Mouse (Mus musculus) embryo, embryonic 11.5 days (tissue): ENCODE results near the gene Sap30l.
"Not testable (repeated sequence)": the region's sequence is repeated elsewhere in the genome, so short reads cannot be mapped to it uniquely, and the experiment has no call there.

ENCODE experiments used
- DNase-seq: peaks from one replicate; pipeline ENCODE4 v3.0.0-alpha.2; 2012; ENCODE audit warnings: low read depth, low spot score

Sap30l gene

GRCm38 (mm10) chr11:57800266-57800951 lies 1.0 kb upstream of the Sap30l start:
- DNase-seq: no peak

- DNase-seq: no peak
These were observed 501 bp downstream of the Sap30l start for GRCm38 (mm10) chr11:57801766-57802510.

GRCm38 (mm10) chr11:57802511-57802870 lies 1.1 kb downstream of the Sap30l start:
- no peak for DNase-seq

GRCm38 (mm10) chr11:57805047-57805446 lies 3.6 kb downstream of the Sap30l start:
- DNase-seq: no peak

- DNase-seq: no peak
These were observed 7.7 kb downstream of the Sap30l start for GRCm38 (mm10) chr11:57809017-57809731.

DNA sequence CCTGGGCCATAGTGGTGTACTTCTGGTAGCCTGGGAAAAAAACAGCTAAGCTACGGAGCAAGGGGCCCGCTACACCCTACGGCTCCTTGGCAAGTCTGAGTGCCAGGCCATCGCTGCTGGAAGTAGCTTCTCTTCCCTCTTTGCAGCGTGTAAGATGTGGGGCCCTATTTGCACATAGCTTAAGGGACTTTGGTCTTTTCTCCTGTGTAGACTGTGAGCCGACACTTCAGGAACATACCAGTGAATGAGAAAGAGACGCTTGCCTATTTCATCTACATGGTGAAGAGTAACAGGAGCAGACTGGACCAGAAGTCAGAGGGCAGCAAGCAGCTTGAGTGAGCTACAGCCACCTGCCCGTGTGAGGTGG lies 8.3 kb downstream of the Sap30l start:
- no peak for DNase-seq

GRCm38 (mm10) chr11:57811006-57811405 lies 9.6 kb downstream of the Sap30l start:
- DNase-seq: no peak

DNA sequence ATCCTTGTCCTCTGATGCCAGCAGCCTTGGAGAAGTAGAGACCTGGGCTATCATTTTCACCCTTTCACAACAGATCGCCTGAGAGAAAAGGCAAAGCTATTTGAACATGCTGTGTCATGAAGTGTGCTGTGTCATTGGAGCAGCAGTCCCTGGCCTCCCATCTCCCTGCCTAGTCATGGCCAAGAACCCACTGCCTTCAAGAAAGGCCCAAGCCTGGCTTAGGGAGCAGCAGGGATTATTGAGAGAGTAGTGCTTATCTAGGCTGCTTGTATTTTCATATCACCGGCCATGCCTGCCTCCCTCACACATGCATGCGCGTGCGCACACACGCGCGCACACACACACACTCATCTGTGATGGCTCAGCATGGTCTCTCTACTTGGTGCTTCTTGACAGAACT lies 10.8 kb downstream of the Sap30l start:
- no peak for DNase-seq

DNA sequence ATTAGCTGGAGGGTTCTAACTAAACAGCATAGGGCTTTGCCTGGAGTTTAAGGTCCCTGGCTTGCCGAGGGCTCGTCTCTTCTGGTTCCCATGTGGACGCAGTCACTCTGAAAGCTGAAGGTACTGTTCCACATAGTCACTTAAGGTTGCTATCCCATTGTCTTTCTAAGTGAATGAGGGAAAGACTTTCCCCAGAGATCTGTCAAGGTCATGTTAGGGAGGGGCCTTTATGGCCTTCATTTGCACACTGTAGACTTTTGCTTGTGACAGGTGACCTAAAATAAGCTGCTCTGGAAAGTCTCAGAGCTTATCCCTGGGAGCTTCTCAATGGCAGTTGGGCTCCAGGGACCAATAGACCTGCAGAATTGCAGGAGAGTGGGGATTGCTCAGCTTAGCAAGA lies 12.2 kb downstream of the Sap30l start:
- no peak for DNase-seq

DNA sequence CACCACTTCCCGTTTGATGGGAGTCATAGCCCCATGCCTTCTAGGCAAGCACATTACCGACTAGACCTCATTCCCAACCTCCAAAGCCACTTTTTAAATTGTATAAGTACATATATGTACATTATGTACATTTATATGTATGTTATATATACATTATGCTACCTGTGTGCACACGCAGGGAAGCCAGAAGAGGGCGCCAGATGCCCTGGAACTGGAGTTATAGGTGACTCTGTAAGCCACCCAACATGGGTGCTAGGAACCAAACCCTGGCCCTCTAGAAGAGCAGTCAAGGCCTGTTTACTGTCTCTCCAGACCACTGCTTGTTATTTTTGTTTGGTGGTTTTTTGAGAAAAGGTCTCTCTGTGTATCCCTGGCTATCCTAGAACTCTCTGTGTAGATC lies 16.8 kb downstream of the Sap30l start:
- DNase-seq: no peak

- no peak for DNase-seq
These were observed 18.7 kb downstream of the Sap30l start for GRCm38 (mm10) chr11:57819999-57820581.

DNA sequence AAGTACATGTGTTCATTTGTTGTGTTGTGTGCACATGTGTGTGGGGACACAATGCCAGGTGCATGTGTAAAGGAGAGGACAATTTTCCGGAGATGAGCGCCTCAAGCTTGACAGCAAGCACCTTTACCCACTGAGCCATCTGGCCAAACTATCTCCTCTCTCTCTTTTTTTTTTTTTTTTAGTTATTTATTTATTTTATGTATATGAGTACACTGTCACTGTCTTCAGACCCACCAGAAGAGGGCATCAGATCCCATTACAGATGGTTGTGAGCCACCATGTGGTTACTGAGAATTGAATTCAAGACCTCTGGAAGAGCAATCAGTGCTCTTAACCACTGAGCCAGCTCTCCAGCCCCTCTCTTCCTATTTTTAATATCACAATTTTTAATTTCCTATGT lies 21.7 kb downstream of the Sap30l start:
- DNase-seq: not testable (repeated sequence)

DNA sequence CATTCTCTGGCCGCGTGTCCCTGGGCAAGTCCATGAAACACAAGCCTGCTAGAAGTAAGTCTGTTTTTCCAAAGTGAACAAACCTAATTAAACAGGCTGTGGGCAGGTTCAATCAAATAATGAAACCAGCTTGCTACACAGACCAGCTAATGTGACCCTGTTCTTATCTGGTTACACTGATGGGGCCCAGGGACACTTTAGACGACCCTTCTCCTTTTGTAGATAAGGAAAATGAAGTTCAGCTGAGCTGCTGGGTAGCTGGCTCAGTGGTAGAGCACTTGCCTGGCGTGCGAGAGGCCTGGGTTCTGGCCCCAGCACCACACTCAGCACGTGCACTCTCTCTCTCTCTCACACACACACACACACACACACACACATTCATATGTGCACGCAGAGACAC lies 22.3 kb downstream of the Sap30l start:
- DNase-seq: no peak

DNA sequence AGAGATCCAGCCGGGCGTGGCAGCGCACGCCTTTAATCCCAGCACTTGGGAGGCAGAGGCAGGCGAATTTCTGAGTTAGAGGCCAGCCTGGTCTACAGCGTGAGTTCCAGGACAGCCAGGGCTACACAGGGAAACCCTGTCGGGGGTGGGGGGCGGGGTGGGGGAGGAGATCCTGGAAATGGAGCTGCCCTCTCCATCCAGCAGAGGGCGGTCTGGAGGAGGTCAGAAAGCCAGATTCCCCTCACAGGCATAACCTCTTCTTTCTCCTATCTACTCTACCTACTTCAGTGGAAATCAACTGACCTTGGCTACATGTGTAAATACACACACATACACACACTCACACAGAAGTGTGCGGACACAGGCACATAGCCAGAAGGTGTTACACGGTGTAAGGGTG lies 23.8 kb downstream of the Sap30l start:
- not testable (repeated sequence) for DNase-seq

DNA sequence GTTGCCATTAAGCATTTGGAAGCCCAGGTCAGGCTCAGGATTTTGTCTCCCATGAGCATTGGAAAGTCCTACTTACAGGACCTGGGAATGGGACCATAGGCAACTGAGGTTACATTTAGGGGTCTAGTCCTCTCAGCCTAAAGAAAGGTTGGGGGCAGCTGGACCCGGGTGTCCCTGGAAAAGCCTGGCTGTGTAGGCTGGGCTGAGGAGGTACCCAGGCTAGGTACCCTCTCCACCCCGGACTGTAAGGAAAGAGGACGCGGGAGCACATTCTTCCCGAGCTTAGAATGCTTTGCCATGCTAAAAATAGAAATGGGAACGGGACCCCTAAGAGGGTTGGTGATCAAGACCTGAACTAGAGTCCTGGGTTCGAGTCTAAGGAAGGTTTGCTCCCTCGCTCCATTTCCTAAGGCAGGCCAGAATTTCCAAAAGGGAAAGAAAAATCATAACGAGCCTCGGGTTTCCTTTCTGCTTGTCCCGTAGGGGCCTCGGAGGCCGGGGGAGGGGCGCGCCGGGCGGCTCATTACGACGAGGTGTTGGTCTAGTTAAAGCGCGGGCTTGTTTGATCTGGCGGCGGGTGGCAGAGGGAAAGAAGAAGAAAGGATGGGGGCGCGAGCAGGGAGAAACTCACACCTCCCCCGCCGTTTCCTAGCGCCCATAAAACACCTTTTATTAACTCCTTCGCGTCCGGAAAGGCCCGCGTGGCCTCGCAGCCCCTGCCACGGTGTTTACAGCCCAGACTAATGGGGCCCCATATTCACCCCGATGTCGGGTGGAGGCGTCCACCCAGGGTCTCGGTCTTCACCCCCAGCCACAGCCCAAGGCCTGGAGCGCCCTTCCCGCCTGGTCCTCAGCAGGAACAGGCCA lies 25.8 kb downstream of the Sap30l start:
- DNase-seq: no peak

GRCm38 (mm10) chr11:57827915-57828545 lies 26.6 kb downstream of the Sap30l start:
- no peak for DNase-seq

DNA sequence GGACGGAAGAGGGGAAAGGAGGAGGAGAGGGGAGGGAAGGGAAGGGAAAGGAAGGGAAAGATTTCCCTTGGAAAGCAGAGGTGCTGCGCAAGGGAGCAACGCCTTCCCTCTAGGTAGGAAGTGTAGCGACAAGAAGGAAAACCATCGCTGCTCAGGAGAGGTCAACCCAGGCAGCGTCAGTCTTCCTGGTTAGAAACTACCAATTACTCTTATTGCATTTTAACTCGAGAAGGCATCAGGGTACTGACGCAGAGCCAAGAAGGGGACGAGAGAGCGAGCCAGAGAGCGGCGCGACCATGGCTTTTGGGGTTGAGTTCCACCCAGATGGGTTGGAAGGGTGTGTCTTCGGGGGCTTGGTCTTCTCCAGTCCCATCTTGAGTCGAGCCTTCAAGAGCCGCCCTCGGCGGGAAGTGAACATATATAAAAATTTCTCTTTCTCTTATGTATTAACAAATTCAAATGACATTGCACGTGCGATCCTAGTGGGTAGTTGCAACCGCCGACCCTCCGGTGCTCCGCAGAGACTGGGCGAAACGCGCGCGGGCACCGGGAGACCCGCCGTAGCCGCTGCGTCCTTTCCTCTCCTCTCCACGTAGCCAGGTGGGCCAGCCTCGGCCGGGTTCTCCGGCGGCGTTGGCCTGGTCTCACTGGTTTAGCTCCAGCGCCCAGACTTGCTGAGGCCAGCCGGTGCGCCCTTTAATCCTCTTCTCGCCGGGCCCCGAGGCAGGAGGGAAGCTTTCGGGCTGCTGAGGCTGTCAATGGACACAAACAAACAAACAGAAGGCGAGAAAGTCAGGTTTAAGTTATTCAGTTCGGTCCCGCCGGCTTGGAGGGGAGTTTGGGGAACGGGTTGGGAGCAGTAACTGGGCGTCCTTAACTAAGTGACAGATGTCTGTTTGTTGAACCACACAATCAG lies 27.8 kb downstream of the Sap30l start:
- DNase-seq: no peak

GRCm38 (mm10) chr11:57829871-57830775 lies 28.7 kb downstream of the Sap30l start:
- no peak for DNase-seq

DNA sequence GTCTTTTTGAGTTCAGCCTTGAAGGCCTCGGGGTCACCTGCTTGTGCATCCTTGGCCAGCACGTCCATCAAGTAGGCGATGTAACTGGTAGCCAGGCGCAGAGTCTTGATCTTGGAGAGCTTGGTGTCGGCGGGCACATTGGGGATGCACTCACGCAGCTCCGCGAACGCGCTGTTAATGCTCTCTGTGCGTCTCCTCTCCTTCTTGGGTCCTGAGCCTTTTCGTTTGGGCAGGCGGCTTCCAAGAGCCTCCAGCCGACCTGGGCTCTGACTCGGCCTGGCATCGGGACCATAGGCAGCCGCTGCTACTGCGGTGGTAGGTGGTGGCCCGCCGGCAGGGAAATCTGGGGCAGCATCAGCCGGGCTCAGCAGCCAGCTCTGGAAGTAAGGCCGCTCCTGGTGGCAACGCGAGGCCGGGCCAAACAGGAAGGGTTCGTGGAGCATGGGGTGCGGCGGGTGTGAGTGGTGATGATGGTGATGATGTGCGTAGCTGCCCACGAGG lies 29.9 kb downstream of the Sap30l start:
- no peak for DNase-seq
